Mouse (Mus musculus): ENCODE measurements around the gene Pck2. TPM values are rescaled to one million over a fixed set of nuclear protein-coding genes. Genes with fewer than 3 reads are reported as not detected.

Gene Pck2
- polyA plus RNA-seq, 1 experiment, result 34.7 TPM

DNA sequence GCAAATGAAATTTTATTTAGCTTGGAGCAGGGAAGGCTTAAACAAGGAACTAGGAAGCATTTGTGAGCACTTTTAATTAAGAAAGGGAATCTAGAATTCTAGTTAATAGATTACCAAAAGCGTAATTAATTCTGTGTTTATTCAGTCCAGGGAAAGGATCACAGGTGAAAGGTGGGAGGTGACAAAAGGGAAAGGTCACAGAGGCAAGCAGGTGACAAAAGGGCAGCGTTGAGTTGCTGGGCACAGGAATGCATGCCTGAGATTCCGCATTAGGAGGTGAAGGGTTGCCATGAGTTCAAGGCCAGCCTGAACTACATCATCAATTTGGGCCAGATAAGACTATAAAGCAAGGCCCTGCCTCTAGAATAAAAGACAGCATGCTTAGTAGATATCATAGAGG, 27.4 kb downstream of the Pck2 start:
- no peak overlapping the region for H3K4me3 ChIP-seq (ENCODE audit: insufficient read depth, low read length)

DNA sequence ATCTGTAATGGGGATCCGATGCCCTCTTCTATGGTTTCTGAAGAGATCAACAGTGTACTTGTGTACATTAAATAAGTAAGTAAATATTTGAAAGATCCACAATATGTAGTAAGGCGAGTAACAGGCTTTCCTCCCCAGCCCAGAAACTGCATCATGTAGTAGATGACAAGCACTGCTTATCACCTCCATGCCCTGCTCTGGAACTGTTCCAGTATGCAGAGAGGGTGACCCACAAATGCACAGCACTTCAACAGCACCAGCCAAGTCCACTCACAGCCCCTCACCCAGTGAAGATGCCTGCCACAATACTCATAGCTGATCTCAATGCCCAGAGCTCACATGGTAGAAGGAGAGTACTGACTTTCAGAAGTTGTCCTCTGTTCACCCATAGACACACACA, 30.5 kb downstream of the Pck2 start:
- Histone ChIP-seq H3K4me3 (ENCODE audit: insufficient read depth, low read length) (no peak overlapping the region), H3K27ac (ENCODE audit: insufficient read depth, low read depth, low read length) (no peak overlapping the region), H3K4me1 (ENCODE audit: control insufficient read depth, insufficient read depth, low read length) (peaks cover under 1% of the 10 kb centered on the region; the same call in 1 of the 2 replicates)
- TF ChIP-seq POLR2A (IDR thresholded peaks at IDR 0.05; ENCODE audit: borderline replicate concordance, low read depth, low read length), result no peak
- TF ChIP-seq CTCF (IDR thresholded peaks at IDR 0.05; ENCODE audit: low read depth, low read length), result no peak

More for the DNA sequence above, 27.4 kb downstream of the Pck2 start:
- no peak for TF ChIP-seq POLR2A (IDR thresholded peaks at IDR 0.05; ENCODE audit: borderline replicate concordance, low read depth, low read length)
- Histone ChIP-seq H3K4me1 (ENCODE audit: control insufficient read depth, insufficient read depth, low read length) (no peaks in the 10 kb centered on the region), H3K27ac (ENCODE audit: insufficient read depth, low read depth, low read length) (no peak overlapping the region)

DNA sequence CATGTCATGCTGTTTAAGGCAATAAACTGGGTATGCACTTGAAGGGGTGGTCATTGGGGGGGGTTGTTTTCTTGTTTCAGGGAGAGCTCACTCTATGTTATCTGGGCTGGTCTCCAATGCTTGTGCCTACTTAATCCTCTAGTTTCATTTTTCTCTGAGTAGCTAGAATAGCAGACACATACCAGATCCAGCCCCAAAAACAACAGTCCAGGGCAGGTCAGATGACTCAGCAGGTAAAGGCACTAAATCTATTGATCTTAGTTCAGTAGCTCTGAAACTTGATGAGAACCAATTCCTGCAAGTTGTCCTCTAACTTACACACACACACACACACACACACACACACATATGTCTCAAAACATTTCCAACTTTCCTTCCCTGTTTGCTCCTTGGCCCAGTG, 31.7 kb downstream of the Pck2 start:
- no peak overlapping the region for H3K4me3 ChIP-seq (ENCODE audit: insufficient read depth, low read length)
- no peak overlapping the region for H3K27ac ChIP-seq (ENCODE audit: insufficient read depth, low read depth, low read length)
- TF ChIP-seq POLR2A (IDR thresholded peaks at IDR 0.05; ENCODE audit: borderline replicate concordance, low read depth, low read length) (no peak), CTCF (IDR thresholded peaks at IDR 0.05; ENCODE audit: low read depth, low read length) (no peak)
- peaks cover 5% of the 10 kb centered on the region for H3K4me1 ChIP-seq (ENCODE audit: control insufficient read depth, insufficient read depth, low read length)

DNA sequence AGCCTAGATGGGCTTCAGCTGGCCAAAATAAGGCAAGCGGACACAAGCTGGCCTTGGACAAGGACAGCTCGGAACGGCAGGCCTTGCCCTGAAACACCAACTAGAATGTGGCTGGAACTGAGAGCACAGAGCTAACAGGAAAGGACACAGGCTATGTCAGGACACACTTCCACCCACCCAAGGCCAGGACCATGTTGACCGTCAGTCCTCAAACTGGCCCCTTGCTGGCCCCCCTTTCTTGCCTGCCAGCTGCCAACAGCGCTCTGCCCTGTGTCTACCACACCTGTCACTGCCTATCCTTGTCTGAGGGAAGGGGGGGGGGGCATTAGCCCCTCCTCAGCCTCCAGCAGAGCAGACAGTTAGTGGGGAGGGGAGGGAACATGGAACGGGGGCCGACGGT, 35.2 kb downstream of the Pck2 start, which contains the start of gene Fitm1:
Fitm1 (plus strand) TSS at position 316 of the 400 bp plus-strand sequence.
- H3K4me1 ChIP-seq (ENCODE audit: control insufficient read depth, insufficient read depth, low read length), result peaks cover 12% of the 10 kb centered on the region

DNA sequence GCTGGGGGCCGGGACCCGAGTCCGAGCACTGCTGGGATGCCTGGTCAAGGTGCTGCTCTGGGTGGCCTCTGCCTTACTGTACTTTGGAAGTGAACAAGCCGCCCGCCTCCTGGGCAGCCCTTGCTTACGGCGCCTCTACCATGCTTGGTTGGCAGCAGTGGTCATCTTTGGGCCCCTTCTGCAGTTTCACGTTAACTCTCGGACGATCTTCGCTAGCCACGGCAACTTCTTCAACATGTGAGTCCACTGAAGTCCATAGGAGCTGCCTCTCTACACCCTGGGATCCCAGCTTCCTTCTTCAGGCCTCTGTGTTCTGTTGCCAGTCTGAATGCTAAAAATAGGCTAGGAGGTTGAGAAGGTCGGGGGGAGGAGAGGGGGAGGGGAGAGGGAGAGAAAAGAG, 35.6 kb downstream of the Pck2 start:
- TF ChIP-seq POLR2A (IDR thresholded peaks at IDR 0.05; ENCODE audit: borderline replicate concordance, low read depth, low read length) (no peak), CTCF (IDR thresholded peaks at IDR 0.05; ENCODE audit: low read depth, low read length) (no peak)
- peaks cover 12% of the 10 kb centered on the region for H3K4me1 ChIP-seq (ENCODE audit: control insufficient read depth, insufficient read depth, low read length)
- H3K27ac ChIP-seq (ENCODE audit: insufficient read depth, low read depth, low read length), result no peak overlapping the region
- no peak overlapping the region for H3K4me3 ChIP-seq (ENCODE audit: insufficient read depth, low read length)

More for the DNA sequence above, 35.2 kb downstream of the Pck2 start, which contains the start of gene Fitm1:
- H3K4me3 ChIP-seq (ENCODE audit: insufficient read depth, low read length), result no peak within 1 kb of the TSS
- no peak within 1 kb of the TSS for H3K27ac ChIP-seq (ENCODE audit: insufficient read depth, low read depth, low read length)
- TF ChIP-seq POLR2A (IDR thresholded peaks at IDR 0.05; ENCODE audit: borderline replicate concordance, low read depth, low read length), result no peak

DNA sequence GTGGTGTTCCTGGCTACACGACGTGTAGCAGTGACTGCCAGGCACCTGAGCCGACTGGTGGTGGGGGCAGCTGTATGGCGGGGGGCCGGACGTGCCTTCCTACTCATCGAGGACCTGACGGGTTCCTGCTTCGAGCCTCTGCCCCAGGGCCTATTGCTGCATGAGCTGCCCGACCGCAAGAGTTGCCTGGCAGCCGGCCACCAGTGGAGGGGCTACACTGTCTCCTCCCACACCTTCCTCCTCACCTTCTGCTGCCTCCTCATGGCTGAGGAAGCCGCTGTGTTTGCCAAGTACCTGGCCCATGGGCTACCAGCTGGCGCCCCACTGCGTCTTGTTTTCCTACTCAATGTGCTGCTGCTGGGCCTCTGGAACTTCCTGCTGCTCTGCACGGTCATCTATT, 36.3 kb downstream of the Pck2 start:
- no peak overlapping the region for H3K4me3 ChIP-seq (ENCODE audit: insufficient read depth, low read length)
- H3K4me1 ChIP-seq (ENCODE audit: control insufficient read depth, insufficient read depth, low read length), result peaks cover 12% of the 10 kb centered on the region
- no peak for TF ChIP-seq CTCF (IDR thresholded peaks at IDR 0.05; ENCODE audit: low read depth, low read length)
- no peak for TF ChIP-seq POLR2A (IDR thresholded peaks at IDR 0.05; ENCODE audit: borderline replicate concordance, low read depth, low read length)
- no peak overlapping the region for H3K27ac ChIP-seq (ENCODE audit: insufficient read depth, low read depth, low read length)

DNA sequence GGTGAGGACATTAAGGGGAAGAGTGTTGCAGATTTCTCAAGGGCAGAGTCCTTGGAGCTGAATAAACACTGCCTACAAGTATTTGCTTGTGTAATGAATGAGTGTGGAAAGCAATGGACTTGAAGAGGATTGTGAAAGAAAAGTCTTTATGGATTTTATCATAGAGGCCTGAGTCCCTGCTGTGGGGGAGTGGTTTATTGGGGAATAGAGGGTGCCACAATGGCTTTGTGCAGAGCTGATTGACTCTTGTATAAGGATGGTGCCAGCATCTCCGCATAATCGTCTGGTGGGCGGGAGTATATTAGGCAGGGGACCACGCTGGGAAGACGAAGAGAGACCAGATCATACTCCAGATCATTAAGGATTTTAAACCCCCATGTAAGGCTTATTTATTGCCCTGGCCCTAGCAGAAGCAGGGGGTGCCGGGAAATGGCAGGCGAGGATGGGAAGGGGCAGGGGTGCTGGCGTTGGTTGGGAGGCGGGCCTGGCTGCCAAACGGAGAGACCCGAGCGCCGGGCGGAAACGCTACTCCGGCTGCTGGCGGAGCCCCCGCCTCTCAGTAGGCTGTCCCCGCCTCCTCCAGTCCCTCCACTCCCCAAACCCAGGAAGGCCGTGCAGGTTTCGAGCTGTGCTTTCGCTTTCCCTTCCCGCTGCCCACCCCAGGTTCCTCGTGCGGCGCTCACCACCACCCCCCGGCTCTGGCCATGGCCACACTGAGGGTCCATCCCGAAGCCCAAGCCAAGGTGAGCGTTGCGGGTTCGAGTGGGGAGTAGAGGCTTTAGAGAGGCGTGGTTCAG, 38.0 kb downstream of the Pck2 start, which contains the start of gene Psme1:
Psme1 (plus strand) TSS at position 253 of the 797 bp plus-strand sequence.
- peak within 1 kb of the TSS; percentile 70 for H3K27ac ChIP-seq (ENCODE audit: insufficient read depth, low read depth, low read length)
- TF ChIP-seq POLR2A (IDR thresholded peaks at IDR 0.05; ENCODE audit: borderline replicate concordance, low read depth, low read length) (no peak), CTCF (IDR thresholded peaks at IDR 0.05; ENCODE audit: low read depth, low read length) (no peak)

DNA sequence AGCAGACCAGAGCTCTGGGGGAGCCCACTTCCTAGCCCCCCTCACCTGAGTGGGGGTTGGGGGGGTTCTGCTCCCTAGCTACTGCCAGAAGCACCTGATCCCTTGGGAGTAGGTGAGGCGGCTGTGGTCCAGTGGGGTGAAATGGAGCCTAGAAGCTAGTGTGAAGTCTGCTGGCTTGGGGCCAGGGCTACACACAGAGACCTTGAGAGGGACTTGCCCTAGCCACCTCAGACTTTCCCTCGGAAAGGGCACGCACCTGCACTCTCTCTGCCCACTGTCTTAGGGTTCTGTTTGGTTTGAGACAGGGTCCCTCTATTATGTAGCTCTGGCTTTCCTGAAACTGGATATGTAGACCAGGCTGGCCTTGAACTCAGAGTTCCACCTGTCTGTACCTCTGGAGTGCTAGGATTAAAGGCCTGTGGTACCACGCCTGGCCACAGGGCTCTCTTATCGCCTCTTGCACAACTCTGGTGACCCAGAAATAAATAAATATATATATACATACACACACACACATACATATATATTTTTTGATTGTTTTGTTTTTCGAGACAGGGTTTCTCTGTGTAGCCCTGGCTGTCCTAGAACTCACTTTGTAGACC, 38.7 kb downstream of the Pck2 start:
- H3K4me3 ChIP-seq (ENCODE audit: insufficient read depth, low read length), result peak overlapping the region; percentile 98
- peaks cover 12% of the 10 kb centered on the region for H3K4me1 ChIP-seq (ENCODE audit: control insufficient read depth, insufficient read depth, low read length)
- peak overlapping the region; percentile 70 for H3K27ac ChIP-seq (ENCODE audit: insufficient read depth, low read depth, low read length)
- TF ChIP-seq CTCF (IDR thresholded peaks at IDR 0.05; ENCODE audit: low read depth, low read length) (no peak), POLR2A (IDR thresholded peaks at IDR 0.05; ENCODE audit: borderline replicate concordance, low read depth, low read length) (no peak)

More for the DNA sequence above, 38.0 kb downstream of the Pck2 start, which contains the start of gene Psme1:
- Histone ChIP-seq H3K4me3 (ENCODE audit: insufficient read depth, low read length) (peak within 1 kb of the TSS; percentile 98), H3K4me1 (ENCODE audit: control insufficient read depth, insufficient read depth, low read length) (peaks cover 12% of the 10 kb centered on the region)

DNA sequence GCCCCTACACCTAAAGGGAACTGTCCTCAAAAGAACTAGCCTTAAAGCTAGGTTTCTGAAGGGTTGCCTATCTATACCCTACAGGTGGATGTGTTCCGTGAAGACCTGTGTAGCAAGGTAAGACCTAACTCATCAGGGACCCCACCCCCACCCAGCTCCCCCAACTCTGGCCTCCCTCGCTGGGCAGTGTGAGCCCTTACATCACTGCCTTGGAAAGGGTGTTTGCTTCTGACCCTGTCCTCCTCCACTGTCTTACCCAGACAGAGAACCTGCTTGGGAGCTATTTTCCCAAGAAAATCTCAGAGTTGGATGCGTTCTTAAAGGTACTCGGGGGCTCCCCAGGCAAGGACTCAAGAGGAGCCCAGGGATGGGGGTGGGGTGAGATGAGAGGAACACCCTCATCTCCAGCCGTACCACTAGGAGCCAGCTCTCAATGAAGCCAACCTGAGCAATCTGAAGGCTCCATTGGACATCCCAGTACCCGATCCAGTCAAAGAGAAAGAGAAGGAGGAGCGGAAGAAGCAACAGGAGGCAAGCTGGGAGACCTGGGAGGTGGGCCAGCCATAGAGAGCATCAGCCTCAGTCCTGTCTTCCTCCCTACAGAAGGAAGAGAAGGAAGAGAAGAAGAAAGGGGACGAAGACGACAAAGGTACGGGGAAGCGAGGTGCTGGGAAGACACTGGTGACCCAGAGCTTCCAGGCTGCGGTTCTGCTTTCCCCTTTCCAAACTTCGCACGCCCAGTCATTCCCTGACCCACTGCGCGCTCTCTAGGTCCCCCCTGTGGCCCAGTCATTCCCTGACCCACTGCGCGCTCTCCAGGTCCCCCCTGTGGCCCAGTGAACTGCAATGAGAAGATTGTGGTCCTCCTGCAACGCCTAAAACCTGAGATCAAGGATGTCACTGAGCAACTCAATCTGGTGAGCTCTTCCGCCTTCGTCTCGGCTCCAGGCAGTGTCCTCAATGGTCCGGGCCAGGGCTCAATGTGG, 39.7 kb downstream of the Pck2 start:
- Histone ChIP-seq H3K27ac (ENCODE audit: insufficient read depth, low read depth, low read length) (no peak overlapping the region), H3K4me3 (ENCODE audit: insufficient read depth, low read length) (no peak overlapping the region), H3K4me1 (ENCODE audit: control insufficient read depth, insufficient read depth, low read length) (peaks cover 18% of the 10 kb centered on the region)
- no peak for TF ChIP-seq POLR2A (IDR thresholded peaks at IDR 0.05; ENCODE audit: borderline replicate concordance, low read depth, low read length)
- TF ChIP-seq CTCF (IDR thresholded peaks at IDR 0.05; ENCODE audit: low read depth, low read length), result no peak

All from bone marrow macrophage, adult 2 months (primary cell).